Mouse (Mus musculus) retina, postnatal 7 days (tissue): ENCODE measurements around the gene Rpl6.
A peak's percentile ranks its signal among the peaks of the same experiment; 100 is the strongest.

Experiments used
- DNase-seq: peaks from one replicate; pipeline ENCODE4 v3.0.0-alpha.2; 2012; ENCODE audit warnings: low read depth, low spot score

The Rpl6 gene

DNA sequence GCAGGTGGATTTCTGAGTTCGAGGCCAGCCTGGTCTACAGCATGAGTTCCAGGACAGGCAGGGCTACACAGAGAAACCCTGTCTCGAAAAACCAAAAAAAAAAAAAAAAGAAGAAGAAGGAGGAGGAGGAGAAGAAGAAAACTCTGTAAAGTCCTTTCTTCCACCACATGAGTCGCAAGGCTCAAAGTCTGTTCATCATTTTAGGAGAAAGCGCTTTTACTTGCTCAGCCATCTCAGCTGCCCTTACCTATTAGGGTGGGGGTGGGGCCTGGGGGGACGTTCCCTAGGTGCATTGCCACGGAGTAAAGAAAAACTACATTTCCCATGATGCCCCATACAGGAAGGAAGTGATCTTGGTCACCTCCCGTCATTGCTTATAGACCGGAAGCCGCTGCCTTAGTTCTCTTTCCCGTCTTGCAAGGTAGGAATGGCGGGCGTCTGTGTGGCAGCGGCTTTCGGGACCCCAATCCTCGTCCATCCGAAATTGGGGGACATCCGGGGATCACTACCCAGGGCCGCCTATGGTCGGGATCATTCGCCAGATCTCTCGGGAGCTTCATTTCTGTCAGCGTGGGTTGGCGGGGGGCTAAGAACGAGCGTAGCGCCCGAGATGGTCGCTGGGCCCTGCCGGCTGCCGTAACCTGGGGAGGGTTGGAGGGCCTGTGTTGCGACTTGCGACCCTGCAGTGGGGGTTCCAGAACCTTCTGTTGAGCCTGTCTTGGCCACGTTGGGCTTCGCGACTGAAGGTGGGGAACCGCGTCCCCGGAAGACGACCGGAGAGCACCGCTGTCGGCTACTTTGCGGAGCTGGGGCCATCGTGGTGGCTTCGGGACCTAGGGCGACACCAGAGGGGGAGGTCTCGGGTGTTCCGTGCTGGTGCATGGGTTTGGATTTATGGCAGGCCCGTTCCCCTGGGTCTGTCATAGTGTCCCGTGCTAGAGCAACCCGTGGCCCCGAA is at the start of gene Rpl6:
Gene Rpl6 (plus strand): TSS at position 350 of the 958 bp plus-strand sequence.
- peak; percentile 72 for DNase-seq

- no peak for DNase-seq
Measured at GRCm38 (mm10) chr5:121156121-121156520, 48.2 kb upstream of the Rpl6 start.

DNA sequence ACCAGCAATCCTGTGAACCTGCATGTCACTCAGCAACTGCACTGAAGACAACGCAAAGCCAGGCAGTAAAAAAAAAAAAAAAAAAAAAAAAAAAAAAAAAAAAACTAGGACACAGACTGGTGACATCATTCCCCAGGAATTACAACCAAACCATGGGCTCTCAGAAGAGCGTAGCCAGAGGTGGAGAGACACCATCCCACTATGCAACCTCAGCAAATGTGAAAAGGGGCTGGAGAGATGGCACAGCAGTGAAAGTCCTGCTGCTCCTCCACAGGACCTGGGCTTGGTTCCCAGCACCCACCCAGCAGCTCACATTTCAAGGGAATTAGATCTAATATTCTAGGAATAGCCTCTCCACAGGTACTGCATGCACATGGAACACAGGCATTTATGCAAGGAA is 47.3 kb upstream of the Rpl6 start:
- no peak for DNase-seq

DNA sequence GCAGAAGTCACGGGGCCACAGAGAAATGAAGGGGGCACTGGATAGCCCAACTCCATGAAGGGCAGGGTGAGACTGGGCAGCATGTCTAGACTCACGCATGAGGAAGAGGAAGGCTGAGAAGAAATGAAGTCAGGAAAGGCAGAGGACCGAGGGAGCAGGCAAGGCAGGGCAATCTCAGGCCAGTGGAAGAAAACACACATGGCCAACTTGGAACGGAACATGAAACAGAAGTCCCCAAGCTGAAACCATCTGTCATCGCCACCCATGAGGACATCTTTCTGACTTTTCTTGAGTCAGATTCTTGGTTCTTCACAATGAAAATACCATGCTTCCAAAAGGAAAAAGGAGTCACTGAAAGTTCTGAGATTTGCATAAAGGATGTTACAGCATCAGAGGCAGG is 46.8 kb upstream of the Rpl6 start:
- DNase-seq: no peak

DNA sequence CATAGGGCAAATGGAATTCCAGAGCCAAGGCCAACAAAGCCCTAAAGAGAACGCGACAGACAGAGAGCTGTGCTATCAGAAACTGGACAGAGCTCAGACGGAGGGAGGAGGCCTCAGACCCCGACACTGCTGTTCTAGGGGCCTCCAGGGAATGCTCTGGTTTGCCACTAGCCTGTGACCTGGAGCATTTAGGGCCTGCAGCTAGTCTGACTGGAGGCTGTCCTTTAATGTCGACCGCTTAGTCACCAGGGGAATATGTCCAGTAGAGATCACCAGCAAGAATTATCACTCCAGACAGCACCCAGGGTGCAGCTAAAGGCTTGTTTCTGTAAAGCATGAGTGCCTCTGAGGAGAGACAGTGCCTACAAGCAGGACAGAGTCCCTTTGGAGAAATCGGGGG is 45.3 kb upstream of the Rpl6 start:
- DNase-seq: no peak

DNA sequence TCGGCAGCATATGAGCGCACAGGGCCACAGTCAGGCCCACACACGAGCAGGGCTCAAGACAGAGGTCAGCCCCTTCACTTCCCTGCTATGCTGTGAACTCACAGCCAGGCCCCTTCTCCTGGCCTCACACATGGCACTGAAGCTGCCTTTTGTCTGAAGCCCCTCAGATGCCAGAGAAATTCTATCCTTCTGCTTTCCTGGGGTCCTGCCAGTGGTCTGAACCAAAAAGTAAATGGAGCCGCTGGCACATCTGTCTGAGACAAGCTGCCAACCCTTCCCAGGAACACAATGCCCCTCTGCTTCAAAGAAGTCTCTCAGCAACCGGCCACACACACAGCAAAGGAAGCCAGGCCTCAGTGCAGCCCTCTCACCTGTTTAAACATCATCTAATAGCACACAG is 42.0 kb upstream of the Rpl6 start:
- no peak for DNase-seq

DNA sequence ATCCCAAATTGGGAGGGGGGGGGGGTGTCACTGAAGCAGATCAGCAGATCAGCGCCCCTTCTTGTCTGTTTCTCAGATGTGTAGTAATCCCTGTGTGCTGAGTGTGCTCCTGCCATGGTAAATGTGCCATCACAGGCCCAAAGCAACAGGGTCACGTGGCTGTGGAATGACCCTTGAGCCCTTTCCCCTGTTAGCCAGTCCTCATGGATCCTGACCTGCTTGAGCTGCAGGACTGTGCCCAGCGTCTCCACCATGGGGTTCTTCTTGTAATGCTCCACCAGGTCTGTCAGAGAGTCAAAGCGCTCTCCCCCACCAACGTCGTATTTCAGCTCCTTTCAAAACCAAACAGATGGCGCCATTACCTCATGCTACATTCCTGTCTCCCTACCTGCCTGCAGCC is 41.4 kb upstream of the Rpl6 start:
- DNase-seq: no peak

GRCm38 (mm10) chr5:121166884-121167283 is 37.4 kb upstream of the Rpl6 start:
- DNase-seq: no peak

- no peak for DNase-seq
Measured at GRCm38 (mm10) chr5:121169588-121169987, 34.7 kb upstream of the Rpl6 start.

DNA sequence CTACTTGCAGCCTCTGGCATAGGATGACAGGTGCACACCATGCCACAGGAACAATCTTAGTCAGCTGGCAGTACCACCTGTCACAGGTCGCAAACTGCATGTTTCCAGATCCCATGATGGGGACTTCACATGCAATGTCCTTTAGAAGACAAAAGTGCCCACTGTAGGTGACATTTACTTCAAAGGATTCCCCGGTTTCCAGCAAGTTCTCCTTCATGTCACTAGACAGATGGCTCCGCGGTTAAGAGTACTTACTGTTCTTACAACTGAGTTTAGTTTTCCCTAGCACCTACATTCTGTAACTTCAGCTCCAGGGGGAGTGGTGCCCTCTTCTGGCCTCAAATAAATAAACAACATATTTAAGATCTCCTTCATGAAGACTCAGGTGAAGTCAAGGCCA is 31.4 kb upstream of the Rpl6 start:
- no peak for DNase-seq

DNA sequence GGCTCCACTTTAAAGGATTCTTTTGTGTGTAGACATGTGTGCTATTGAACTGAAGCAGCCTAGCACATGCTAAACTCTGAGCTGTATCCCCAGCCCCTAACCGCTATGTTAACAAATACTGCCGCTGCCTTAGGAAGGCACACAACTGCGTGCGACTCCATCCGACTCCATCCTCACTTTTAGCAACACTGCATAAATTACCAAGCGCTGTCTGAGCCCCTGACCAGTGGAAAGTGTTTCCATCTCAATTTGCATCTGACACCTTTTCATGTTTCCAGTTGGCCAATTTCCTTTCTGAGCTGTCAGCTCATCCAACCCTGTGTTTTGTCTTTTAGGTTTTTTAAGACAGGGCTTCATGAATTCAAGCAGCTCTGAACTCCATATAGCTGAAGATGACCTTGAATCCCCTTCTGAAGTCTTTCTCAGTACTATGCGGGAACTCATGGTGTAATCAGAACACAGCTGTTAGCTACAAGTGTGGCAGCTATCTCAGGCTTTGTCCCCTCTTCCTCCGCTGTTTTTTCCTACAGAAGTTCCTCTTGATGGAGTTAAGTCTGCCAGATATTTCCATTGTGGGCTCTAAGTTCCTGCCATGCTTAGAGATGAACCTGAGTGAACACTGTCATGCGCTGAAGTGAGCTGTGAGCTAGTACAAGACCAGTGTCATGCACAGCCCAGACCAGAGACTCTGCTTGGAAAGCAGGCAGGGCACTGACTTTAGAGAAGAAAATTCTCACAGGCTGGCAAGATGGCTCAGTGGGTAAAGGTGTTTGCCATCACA is 25.0 kb upstream of the Rpl6 start:
- DNase-seq: no peak

DNA sequence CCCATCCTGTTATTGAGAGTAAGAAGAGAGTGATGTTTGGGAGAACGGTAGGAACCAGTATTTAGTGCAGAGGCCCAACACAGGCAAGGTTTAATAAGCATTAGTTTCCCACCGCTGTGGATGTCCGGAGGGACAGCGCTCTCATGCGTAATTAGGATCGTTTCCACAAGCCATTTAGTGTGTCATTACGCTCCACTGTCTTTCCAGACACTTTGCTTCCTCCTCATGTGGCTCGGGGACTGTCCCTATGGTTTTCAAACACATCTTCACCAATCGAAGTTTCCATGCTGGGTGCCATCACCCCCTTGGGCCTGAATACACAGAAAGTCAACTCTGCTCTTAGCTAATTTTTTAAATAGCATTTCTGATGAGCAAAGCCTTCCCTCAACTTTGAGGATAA is 21.0 kb upstream of the Rpl6 start:
- no peak for DNase-seq

- no peak for DNase-seq
Measured at GRCm38 (mm10) chr5:121184375-121184774, 19.9 kb upstream of the Rpl6 start.

DNA sequence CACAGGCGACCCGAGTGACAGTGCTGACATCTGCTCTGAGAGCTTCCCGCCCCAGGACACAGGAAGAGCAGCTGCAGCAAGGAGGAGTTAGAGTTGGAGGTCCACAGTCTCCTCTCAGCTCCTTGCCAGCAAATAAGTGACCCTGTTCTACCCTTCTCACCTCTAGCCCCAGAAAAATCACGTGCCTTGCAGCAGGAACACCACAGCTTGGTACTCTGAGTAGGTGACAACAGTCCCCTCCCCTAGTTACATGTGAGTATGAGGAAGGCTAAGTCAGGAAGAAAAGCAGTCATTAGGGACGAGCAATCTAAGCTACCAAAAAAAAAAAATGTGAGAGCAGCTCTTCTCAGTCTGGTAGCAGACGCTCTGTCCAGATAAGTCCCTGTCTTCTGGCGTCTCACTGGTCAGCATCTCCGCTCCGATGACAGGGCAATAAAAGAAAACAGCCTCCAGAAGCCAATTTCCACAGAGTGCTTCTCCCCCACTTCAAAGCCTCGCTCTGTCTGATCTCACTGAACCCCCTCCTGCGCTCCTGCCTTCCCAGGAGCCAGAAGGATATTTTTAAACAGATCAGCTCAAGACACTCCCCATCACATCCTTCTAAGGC is 19.2 kb upstream of the Rpl6 start:
- DNase-seq: no peak

GRCm38 (mm10) chr5:121187580-121188001 is 16.7 kb upstream of the Rpl6 start:
- no peak for DNase-seq

GRCm38 (mm10) chr5:121188265-121188664 is 16.0 kb upstream of the Rpl6 start:
- no peak for DNase-seq

DNA sequence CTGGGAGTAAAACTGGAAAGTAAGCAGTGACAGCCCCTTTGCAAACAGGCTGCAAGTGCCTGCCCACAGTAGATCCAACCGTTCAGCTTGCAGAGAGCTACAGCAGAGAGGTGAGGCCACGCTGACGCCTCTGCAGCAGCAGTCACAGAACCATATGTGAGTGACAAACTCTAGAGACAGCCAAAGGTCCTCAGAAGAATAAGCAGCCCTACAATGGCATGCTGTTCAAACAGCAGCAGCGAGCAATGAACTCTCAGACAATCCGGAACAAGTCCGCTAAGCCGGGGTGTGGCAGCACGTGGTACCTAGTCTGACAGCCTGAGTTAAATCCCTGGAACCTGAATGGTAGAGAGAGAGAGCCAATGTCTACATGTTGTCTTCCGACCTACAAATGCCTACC is 15.1 kb upstream of the Rpl6 start:
- no peak for DNase-seq

GRCm38 (mm10) chr5:121190210-121190835 is 14.0 kb upstream of the Rpl6 start:
- DNase-seq: no peak

- DNase-seq: peak; percentile 79
Measured at GRCm38 (mm10) chr5:121190836-121191583, 13.3 kb upstream of the Rpl6 start, which contains the start of gene Ptpn11. Gene Ptpn11 (minus strand): TSS chr5:121191397.

GRCm38 (mm10) chr5:121191584-121191906 is 12.7 kb upstream of the Rpl6 start:
- no peak for DNase-seq

DNA sequence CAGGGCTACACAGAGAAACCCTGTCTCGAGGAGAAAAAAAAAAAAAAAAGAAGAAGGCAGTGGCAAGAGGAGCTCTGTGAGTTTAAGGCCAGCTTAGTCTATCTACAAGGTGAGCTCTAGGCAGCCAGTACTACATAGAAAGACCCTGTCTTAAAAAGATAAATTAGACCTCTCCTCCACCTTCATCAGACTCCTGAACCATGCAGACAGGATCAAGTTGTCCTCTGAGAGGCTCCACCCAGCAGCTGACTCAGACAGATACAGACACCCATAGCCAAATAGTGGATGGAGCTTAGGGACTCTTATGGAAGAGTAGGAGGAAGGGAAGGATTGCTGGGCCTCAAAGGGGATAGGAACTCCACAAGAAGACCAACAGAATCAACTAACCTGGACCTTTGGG is 10.1 kb upstream of the Rpl6 start:
- no peak for DNase-seq
